Mouse (Mus musculus): ENCODE data around the gene Rps19bp1. TPM values are rescaled to one million over a fixed set of nuclear protein-coding genes. Genes with fewer than 3 reads are reported as not detected.

The Rps19bp1 gene
- 31.5 and 32.4 TPM in 2 replicates for polyA plus RNA-seq (2015; fragmentation: Nextera tagmentation; extraction: Ambion mirVana)

DNA sequence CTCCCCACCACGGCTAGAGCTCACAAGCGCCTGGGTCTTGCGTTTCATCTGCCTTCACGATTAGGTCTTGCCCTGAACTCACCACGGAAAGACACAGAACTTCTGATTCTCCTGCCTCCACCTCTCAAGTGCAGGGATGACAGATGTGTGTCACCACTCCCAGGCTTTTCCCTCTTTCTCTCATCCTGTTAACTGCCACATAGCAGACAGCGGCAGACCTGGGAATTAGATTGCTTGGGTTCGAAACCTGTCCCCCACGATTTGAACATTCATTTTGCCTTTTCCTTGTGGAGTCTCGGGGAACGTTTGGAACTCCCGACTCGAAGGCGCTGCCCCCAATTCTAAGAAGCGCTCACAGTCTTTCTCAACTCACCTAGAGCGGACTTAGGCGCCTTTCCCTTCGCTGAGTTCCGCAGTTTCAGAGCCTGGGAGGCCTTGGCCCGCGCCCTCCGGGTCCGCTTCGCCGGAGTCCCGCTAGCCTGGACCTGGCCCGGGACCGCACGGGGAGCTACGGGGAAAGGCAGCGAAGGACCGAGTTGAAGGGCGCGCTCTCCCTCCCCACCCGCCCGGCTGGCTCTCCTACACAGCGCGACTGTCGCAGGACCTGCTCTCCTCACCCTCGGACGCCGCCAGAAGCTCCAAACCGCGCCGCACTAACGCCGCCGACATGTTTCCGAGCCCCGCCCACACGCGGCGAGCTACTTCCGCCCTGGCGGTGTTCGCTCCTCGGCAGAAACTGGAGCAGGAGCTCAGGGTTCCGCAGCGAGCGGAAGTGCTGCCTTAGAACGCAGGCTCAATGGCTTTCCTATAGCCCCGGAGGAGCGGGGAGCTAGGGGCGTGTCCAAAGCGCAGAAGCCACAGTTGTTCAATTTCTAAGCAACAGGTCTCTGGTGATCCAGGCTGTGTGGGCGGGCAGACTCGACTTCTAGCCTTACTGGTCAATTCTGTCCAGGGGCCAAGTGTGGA is at the start of gene Rps19bp1:
Gene Rps19bp1, minus strand, starts transcription at position 706 of the 966 bp plus-strand sequence.

GRCm38 (mm10) chr15:80286851-80287415 is 22.8 kb upstream of the Rps19bp1 start, which contains the start of gene Cacna1i:
TSS of gene Cacna1i (plus strand) at chr15:80287238.

GRCm38 (mm10) chr15:80254847-80255645 is 9.1 kb downstream of the Rps19bp1 start, which contains the start of gene Atf4:
TSS of gene Atf4 (plus strand) at chr15:80255184.

GRCm38 (mm10) chr15:80235535-80235934 is 28.6 kb downstream of the Rps19bp1 start, which contains the start of gene AC140267.1:
TSS of gene AC140267.1 (plus strand) at chr15:80235835.

DNA sequence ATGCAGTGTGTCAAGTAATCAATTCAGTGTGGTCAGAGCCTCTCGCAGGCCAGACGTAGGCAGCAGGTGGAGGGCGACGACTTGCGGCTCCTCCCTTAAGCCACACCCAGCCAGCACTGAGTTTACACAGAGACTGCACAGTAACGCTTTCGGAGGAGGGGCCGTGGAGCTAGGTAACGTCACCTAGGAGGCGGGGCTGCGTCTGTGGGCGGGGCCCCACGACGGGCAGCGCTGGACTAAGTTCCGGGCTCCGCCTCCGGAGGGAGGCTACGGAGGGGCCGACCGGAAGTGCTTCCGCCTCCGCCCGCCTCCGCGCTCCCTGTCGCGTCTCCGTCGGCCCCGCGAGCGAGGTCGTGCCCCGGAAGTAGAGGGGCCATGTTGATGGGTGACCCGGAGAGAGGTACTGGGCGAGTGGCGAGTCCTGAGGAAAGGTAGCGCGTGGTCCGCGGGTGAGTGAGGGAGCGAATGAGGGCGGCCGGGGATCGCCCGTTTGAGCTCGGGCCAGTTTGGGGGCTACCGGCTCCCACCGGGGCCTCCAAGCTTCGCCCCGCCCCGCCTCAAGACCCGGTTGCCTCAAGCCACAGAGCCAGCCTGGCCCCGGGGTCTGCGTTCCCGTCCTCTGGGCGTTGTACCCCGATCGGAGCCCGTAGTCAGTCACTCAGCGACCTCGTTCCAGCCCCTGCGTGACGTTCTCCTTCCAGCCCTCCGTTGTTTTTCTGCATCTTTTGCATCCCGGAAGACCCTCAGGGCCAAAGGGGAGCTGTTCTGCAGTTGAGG is 30.2 kb downstream of the Rps19bp1 start, which contains the start of gene Mief1:
Gene Mief1, plus strand, starts transcription at position 286 of the 777 bp plus-strand sequence.

Other genes with a start within 250 kb of the Rps19bp1 start
- gene Pdgfb, start 249.3 kb downstream of the Rps19bp1 start, polyA plus RNA-seq (2015; fragmentation: Nextera tagmentation; extraction: Ambion mirVana) = 1.6 and 1.8 TPM in 2 replicates
- 61.2 and 65.8 TPM in 2 replicates for gene Syngr1, start 173.0 kb downstream of the Rps19bp1 start, polyA plus RNA-seq (2015; fragmentation: Nextera tagmentation; extraction: Ambion mirVana)
- gene Rpl3, start 172.4 kb downstream of the Rps19bp1 start, polyA plus RNA-seq (2015; fragmentation: Nextera tagmentation; extraction: Ambion mirVana) = 642 and 665 TPM in 2 replicates
- gene Tab1, start 131.2 kb downstream of the Rps19bp1 start, polyA plus RNA-seq (2015; fragmentation: Nextera tagmentation; extraction: Ambion mirVana) = 16.2 and 16.7 TPM in 2 replicates
- 7.9 and 8.7 TPM in 2 replicates for gene Mgat3, start 90.6 kb downstream of the Rps19bp1 start, polyA plus RNA-seq (2015; fragmentation: Nextera tagmentation; extraction: Ambion mirVana)
- gene Mief1, start 30.3 kb downstream of the Rps19bp1 start, polyA plus RNA-seq (2015; fragmentation: Nextera tagmentation; extraction: Ambion mirVana) = 16.2 and 17.1 TPM in 2 replicates
- not detected in 2 replicates for gene AC140267.1, start 28.5 kb downstream of the Rps19bp1 start, polyA plus RNA-seq (2015; fragmentation: Nextera tagmentation; extraction: Ambion mirVana)
- 144 and 149 TPM in 2 replicates for gene Atf4, start 9.1 kb downstream of the Rps19bp1 start, polyA plus RNA-seq (2015; fragmentation: Nextera tagmentation; extraction: Ambion mirVana)
- gene Cacna1i, start 22.9 kb upstream of the Rps19bp1 start, polyA plus RNA-seq (2015; fragmentation: Nextera tagmentation; extraction: Ambion mirVana) = not detected in 2 replicates